Mouse (Mus musculus): ENCODE data around the gene Srrm3. TPM values are rescaled to one million over a fixed set of nuclear protein-coding genes. Genes with fewer than 3 reads are reported as not detected.

The Srrm3 gene
- polyA plus RNA-seq, 1 experiment: 90.2 TPM

Other genes with a start within 250 kb of the Srrm3 start
- gene Ccl26, start 243.3 kb upstream of the Srrm3 start, polyA plus RNA-seq (2012; rRNA removed): not detected in 2 replicates
- gene Ccl24, start 233.8 kb upstream of the Srrm3 start, polyA plus RNA-seq (2012; rRNA removed): 0.23 and 0.60 TPM in 2 replicates
- 79.5 and 80.0 TPM in 2 replicates for gene Rhbdd2, start 174.3 kb upstream of the Srrm3 start, polyA plus RNA-seq (2012; rRNA removed)
- 106 and 108 TPM in 2 replicates for gene Por, start 136.9 kb upstream of the Srrm3 start, polyA plus RNA-seq (2012; rRNA removed)
- 13.0 and 13.7 TPM in 2 replicates for gene Tmem120a, start 62.4 kb upstream of the Srrm3 start, polyA plus RNA-seq (2012; rRNA removed)
- 0.14 TPM in 1 of 2 replicates, not detected in the other for gene Styxl1, start 28.5 kb upstream of the Srrm3 start, polyA plus RNA-seq (2012; rRNA removed)
- 500 and 513 TPM in 2 replicates for gene Mdh2, start 28.4 kb upstream of the Srrm3 start, polyA plus RNA-seq (2012; rRNA removed)
- 29.6 and 40.7 TPM in 2 replicates for gene Hspb1, start 81.0 kb downstream of the Srrm3 start, polyA plus RNA-seq (2012; rRNA removed)
- gene Ywhag, start 127.7 kb downstream of the Srrm3 start, polyA plus RNA-seq (2012; rRNA removed): 528 and 551 TPM in 2 replicates
- gene Ssc4d, start 167.6 kb downstream of the Srrm3 start, polyA plus RNA-seq (2012; rRNA removed): 2.6 and 2.9 TPM in 2 replicates
- 0.06 TPM in 1 of 2 replicates, not detected in the other for gene Zp3, start 173.2 kb downstream of the Srrm3 start, polyA plus RNA-seq (2012; rRNA removed)
- gene Dtx2, start 187.9 kb downstream of the Srrm3 start, polyA plus RNA-seq (2012; rRNA removed): 10.5 and 10.6 TPM in 2 replicates
- gene Upk3b, start 231.6 kb downstream of the Srrm3 start, polyA plus RNA-seq (2012; rRNA removed): not detected in 2 replicates
- 0.22 and 0.67 TPM in 2 replicates for gene Upk3bl, start 247.6 kb downstream of the Srrm3 start, polyA plus RNA-seq (2012; rRNA removed)

Measured in frontal cortex, adult 2 months (tissue).